Mouse (Mus musculus): Measurements from ENCODE around the gene Plscr5.
"Not testable (repeated sequence)": the region's sequence is repeated elsewhere in the genome, so short reads cannot be mapped to it uniquely, and the experiment has no call there.

The Plscr5 gene

GRCm38 (mm10) chr9:92192636-92193035 is at the start of gene Plscr5:
TSS of gene Plscr5 (plus strand) at chr9:92192936.
- DNase-seq: not testable (repeated sequence)

GRCm38 (mm10) chr9:92147555-92148248 is 45.0 kb upstream of the Plscr5 start:
- DNase-seq: no peak

GRCm38 (mm10) chr9:92162213-92162612 is 30.5 kb upstream of the Plscr5 start:
- no peak for DNase-seq

GRCm38 (mm10) chr9:92173318-92173985 is 19.3 kb upstream of the Plscr5 start:
- no peak for DNase-seq

GRCm38 (mm10) chr9:92174176-92175075 is 18.3 kb upstream of the Plscr5 start:
- DNase-seq: no peak

- no peak for DNase-seq
These were observed 13.8 kb upstream of the Plscr5 start for GRCm38 (mm10) chr9:92178861-92179469.

GRCm38 (mm10) chr9:92191295-92191694 is 1.4 kb upstream of the Plscr5 start:
- DNase-seq: no peak

GRCm38 (mm10) chr9:92198408-92198807 is 5.7 kb downstream of the Plscr5 start:
- DNase-seq: no peak

GRCm38 (mm10) chr9:92199564-92199963 is 6.8 kb downstream of the Plscr5 start:
- DNase-seq: no peak

GRCm38 (mm10) chr9:92204397-92204796 is 11.7 kb downstream of the Plscr5 start:
- no peak for DNase-seq

GRCm38 (mm10) chr9:92207307-92207706 is 14.6 kb downstream of the Plscr5 start:
- peak; percentile 49 for DNase-seq

GRCm38 (mm10) chr9:92207757-92208156 is 15.0 kb downstream of the Plscr5 start:
- no peak for DNase-seq

GRCm38 (mm10) chr9:92209850-92210249 is 17.1 kb downstream of the Plscr5 start:
- DNase-seq: no peak

- no peak for DNase-seq
These were observed 17.7 kb downstream of the Plscr5 start for GRCm38 (mm10) chr9:92210386-92210967.

- no peak for DNase-seq
These were observed 18.3 kb downstream of the Plscr5 start for GRCm38 (mm10) chr9:92211048-92211447.

GRCm38 (mm10) chr9:92217484-92217883 is 24.7 kb downstream of the Plscr5 start:
- DNase-seq: no peak

- DNase-seq: no peak
These were observed 25.2 kb downstream of the Plscr5 start for GRCm38 (mm10) chr9:92217896-92218295.

GRCm38 (mm10) chr9:92220151-92220550 is 27.4 kb downstream of the Plscr5 start:
- DNase-seq: no peak

GRCm38 (mm10) chr9:92221480-92221879 is 28.7 kb downstream of the Plscr5 start:
- DNase-seq: no peak

GRCm38 (mm10) chr9:92224598-92225231 is 32.0 kb downstream of the Plscr5 start:
- no peak for DNase-seq

GRCm38 (mm10) chr9:92226127-92226655 is 33.5 kb downstream of the Plscr5 start:
- no peak for DNase-seq

- no peak for DNase-seq
These were observed 34.1 kb downstream of the Plscr5 start for GRCm38 (mm10) chr9:92226795-92227194.
